In genomic region chr6:36937527-36937926, GRCm38 (mm10) we compare ENCODE assay signal across 20 mouse cellular contexts.
DNase-seq lines count a peak whose midpoint lies in the region; ATAC-seq lines count a peak whose summit lies in the region.
"Had no signal": no experiment of that assay in that cellular context is flagged by ENCODE, and none has a peak within 500 bp of the region (broad histone marks: within the 10 kb centered on the region; RNA-seq: fewer than 3 reads in every experiment).

No protein-coding gene starts in this region.

- H3K9ac ChIP-seq in hindbrain, embryonic 14.5 days, result no peak overlapping the region
- H3K9ac ChIP-seq in midbrain, embryonic 13.5 days (replicated peaks), result no peak overlapping the region
- H3K9ac ChIP-seq in midbrain, embryonic 16.5 days (ENCODE audit: low read depth, low read length), result no peak overlapping the region
- H3K9ac ChIP-seq: embryonic facial prominence, embryonic 15.5 days; forebrain, embryonic 15.5 days; heart, embryonic 13.5 days had no signal

- intact Hi-C loops in left cerebral cortex, postnatal 10 days (cut with DNase I), result no loop called here

- no peak for DNase-seq in hindbrain, embryonic 14.5 days (ENCODE audit: low spot score)
- no peak for DNase-seq in hindbrain, embryonic 10.5 days (ENCODE audit: low spot score)
- peak; percentile 13 for DNase-seq in embryo, embryonic 11.5 days (ENCODE audit: low read depth, low spot score)
- DNase-seq in left cerebral cortex, postnatal 10 days (ENCODE audit: extremely low spot score in 1 of 2, low spot score in 2 of 2), result no peak
- DNase-seq: adrenal gland, adult 8-10 months; adrenal gland, postnatal 36 days; cerebellum, adult 2 months; cerebellum, postnatal 10 days; gastrocnemius, postnatal 36 days; heart, adult 11 months; heart, postnatal 36 days had no signal

- WGBS in hindbrain, embryonic 14.5 days, result 41% methylated on average over 2 of the region's 2 CpGs
- 72% methylated on average over 2 of the region's 2 CpGs for WGBS in hindbrain, embryonic 10.5 days
- WGBS in midbrain, embryonic 13.5 days, result 70% methylated on average over 2 of the region's 2 CpGs
- 67% methylated on average over 2 of the region's 2 CpGs for WGBS in midbrain, embryonic 16.5 days

- H3K4me2 ChIP-seq in hindbrain, embryonic 14.5 days (replicated peaks), result no peak overlapping the region
- H3K4me2 ChIP-seq in midbrain, embryonic 13.5 days (replicated peaks), result no peak overlapping the region
- H3K4me2 ChIP-seq in midbrain, embryonic 16.5 days (ENCODE audit: low read length), result no peak overlapping the region
- H3K4me2 ChIP-seq: embryonic facial prominence, embryonic 15.5 days; forebrain, embryonic 15.5 days; heart, embryonic 13.5 days had no signal

- no peaks in the 10 kb centered on the region for H3K27me3 ChIP-seq in hindbrain, embryonic 14.5 days (ENCODE audit: control insufficient read depth, insufficient read depth, low read length)
- no peaks in the 10 kb centered on the region for H3K27me3 ChIP-seq in hindbrain, embryonic 10.5 days (ENCODE audit: insufficient read depth, poor library complexity, severe bottlenecking)
- no peaks in the 10 kb centered on the region for H3K27me3 ChIP-seq in midbrain, embryonic 13.5 days
- H3K27me3 ChIP-seq in midbrain, embryonic 16.5 days (ENCODE audit: control insufficient read depth, insufficient read depth, low read depth, low read length), result no peaks in the 10 kb centered on the region
- H3K27me3 ChIP-seq: CH12.LX; embryonic facial prominence, embryonic 15.5 days; forebrain, embryonic 15.5 days; heart, embryonic 13.5 days had no signal

- no peaks in the 10 kb centered on the region for H3K9me3 ChIP-seq in hindbrain, embryonic 14.5 days (ENCODE audit: control insufficient read depth, low read length)
- H3K9me3 ChIP-seq in hindbrain, embryonic 10.5 days, result no peaks in the 10 kb centered on the region
- H3K9me3 ChIP-seq in midbrain, embryonic 13.5 days, result no peaks in the 10 kb centered on the region
- no peaks in the 10 kb centered on the region for H3K9me3 ChIP-seq in midbrain, embryonic 16.5 days (replicated peaks; ENCODE audit: control insufficient read depth, low read length, poor library complexity, severe bottlenecking)
- H3K9me3 ChIP-seq: embryonic facial prominence, embryonic 15.5 days; forebrain, embryonic 15.5 days; heart, embryonic 13.5 days had no signal

- H3K4me1 ChIP-seq in hindbrain, embryonic 14.5 days (replicated peaks; ENCODE audit: control insufficient read depth, insufficient read depth, low read length), result 0 out of 2 replicates have a peak, but pooled peaks cover 5% of the 10 kb centered on the region
- no peaks in the 10 kb centered on the region for H3K4me1 ChIP-seq in hindbrain, embryonic 10.5 days (replicated peaks)
- no peaks in the 10 kb centered on the region for H3K4me1 ChIP-seq in midbrain, embryonic 13.5 days (replicated peaks)
- no peaks in the 10 kb centered on the region for H3K4me1 ChIP-seq in midbrain, embryonic 16.5 days (ENCODE audit: control insufficient read depth, insufficient read depth, low read length)
- H3K4me1 ChIP-seq: embryonic facial prominence, embryonic 15.5 days; forebrain, embryonic 15.5 days; heart, embryonic 13.5 days had no signal

- no peak; the same call in 1 of the 2 replicates for ATAC-seq in hindbrain, embryonic 14.5 days (ENCODE audit: low FRiP score)
- no peak for ATAC-seq in midbrain, embryonic 13.5 days
- ATAC-seq in midbrain, embryonic 16.5 days, result no peak
- ATAC-seq in activated CD4-positive, CD25-positive, alpha-beta regulatory T cell, adult 4 months, result no peak
- ATAC-seq: forebrain, embryonic 15.5 days; intestine, embryonic 16.5 days had no signal

- peak overlapping the region; percentile 26; the same call in 1 of the 2 replicates for H3K27ac ChIP-seq in hindbrain, embryonic 14.5 days
- no peak overlapping the region for H3K27ac ChIP-seq in hindbrain, embryonic 10.5 days
- 0 out of 2 replicates have a peak overlapping the region, but pooled peaks have one; percentile 2 for H3K27ac ChIP-seq in midbrain, embryonic 13.5 days
- no peak overlapping the region for H3K27ac ChIP-seq in midbrain, embryonic 16.5 days (ENCODE audit: low read length)
- H3K27ac ChIP-seq: embryonic facial prominence, embryonic 15.5 days; forebrain, embryonic 15.5 days; heart, embryonic 13.5 days had no signal

- no peak overlapping the region for H3K4me3 ChIP-seq in hindbrain, embryonic 14.5 days (replicated peaks; ENCODE audit: low read length)
- no peak overlapping the region for H3K4me3 ChIP-seq in hindbrain, embryonic 10.5 days
- no peak overlapping the region for H3K4me3 ChIP-seq in midbrain, embryonic 13.5 days (replicated peaks)
- H3K4me3 ChIP-seq in midbrain, embryonic 16.5 days (ENCODE audit: low read depth, low read length), result no peak overlapping the region
- H3K4me3 ChIP-seq: embryonic facial prominence, embryonic 15.5 days; erythroblast, embryonic 14.5 days; forebrain, embryonic 15.5 days; heart, embryonic 13.5 days had no signal

- no peaks in the 10 kb centered on the region for H3K36me3 ChIP-seq in hindbrain, embryonic 14.5 days (replicated peaks; ENCODE audit: control insufficient read depth, insufficient read depth)
- no peaks in the 10 kb centered on the region for H3K36me3 ChIP-seq in hindbrain, embryonic 10.5 days
- peaks cover under 1% of the 10 kb centered on the region; the same call in 1 of the 2 replicates for H3K36me3 ChIP-seq in midbrain, embryonic 13.5 days
- H3K36me3 ChIP-seq in midbrain, embryonic 16.5 days (ENCODE audit: control insufficient read depth, insufficient read depth, low read length), result no peaks in the 10 kb centered on the region
- H3K36me3 ChIP-seq: embryonic facial prominence, embryonic 15.5 days; forebrain, embryonic 15.5 days; heart, embryonic 13.5 days had no signal

Comparison
In these comparisons a context has a peak if more than half of its experiments do, and no peak if none do; other contexts are left out.
1. H3K27ac ChIP-seq: peak in hindbrain, embryonic 14.5 days (single experiment) and midbrain, embryonic 13.5 days (single experiment); none in hindbrain, embryonic 10.5 days (single experiment) and midbrain, embryonic 16.5 days (single experiment).